Mouse (Mus musculus): ENCODE data around the gene Ffar1. TPM values are rescaled to one million over a fixed set of nuclear protein-coding genes. Genes with fewer than 3 reads are reported as not detected.
A peak's percentile ranks its signal among the peaks of the same experiment; 100 is the strongest.

The Ffar1 gene
- polyA plus RNA-seq, 1 experiment from 2014 or later: not detected

- Histone ChIP-seq H3K4me1 (replicated peaks; ENCODE audit: control insufficient read depth, insufficient read depth, low read length) (no peaks in the 10 kb centered on the region), H3K27me3 (replicated peaks; ENCODE audit: control insufficient read depth, insufficient read depth, low read length) (no peaks in the 10 kb centered on the region), H3K36me3 (ENCODE audit: control insufficient read depth, insufficient read depth, low read length) (no peaks in the 10 kb centered on the region), H3K4me3 (ENCODE audit: low read depth, low read length) (no peak overlapping the region), H3K9ac (ENCODE audit: low read depth, low read length) (no peak overlapping the region), H3K4me2 (no peak overlapping the region), H3K9me3 (ENCODE audit: control insufficient read depth, low read length) (no peaks in the 10 kb centered on the region), H3K27ac (ENCODE audit: low read depth, low read length) (no peak overlapping the region)
- no peak for DNase-seq (ENCODE audit: low spot score)
- WGBS: 82% methylated on average over 7 of the region's 7 CpGs
- ATAC-seq (replicated peaks; ENCODE audit: low FRiP score): no peak
Observed at GRCm38 (mm10) chr7:30888786-30889185, 27.4 kb upstream of the Ffar1 start.

- ATAC-seq (replicated peaks; ENCODE audit: low FRiP score): no peak
- 76% methylated on average over 14 of the region's 14 CpGs for WGBS
- no peaks in the 10 kb centered on the region for H3K36me3 ChIP-seq (ENCODE audit: control insufficient read depth, insufficient read depth, low read length)
- no peaks in the 10 kb centered on the region for H3K4me1 ChIP-seq (replicated peaks; ENCODE audit: control insufficient read depth, insufficient read depth, low read length)
- no peak overlapping the region for H3K27ac ChIP-seq (ENCODE audit: low read depth, low read length)
- no peak overlapping the region for H3K4me2 ChIP-seq
- no peak for DNase-seq (ENCODE audit: low spot score)
- H3K9me3 ChIP-seq (ENCODE audit: control insufficient read depth, low read length): no peaks in the 10 kb centered on the region
- no peak overlapping the region for H3K4me3 ChIP-seq (ENCODE audit: low read depth, low read length)
- H3K9ac ChIP-seq (ENCODE audit: low read depth, low read length): no peak overlapping the region
- no peaks in the 10 kb centered on the region for H3K27me3 ChIP-seq (replicated peaks; ENCODE audit: control insufficient read depth, insufficient read depth, low read length)
Observed at GRCm38 (mm10) chr7:30887568-30888188, 26.3 kb upstream of the Ffar1 start.

GRCm38 (mm10) chr7:30886852-30887251, 25.5 kb upstream of the Ffar1 start:
- no peak overlapping the region for H3K4me2 ChIP-seq
- no peak overlapping the region for H3K27ac ChIP-seq (ENCODE audit: low read depth, low read length)
- H3K9me3 ChIP-seq (ENCODE audit: control insufficient read depth, low read length): no peaks in the 10 kb centered on the region
- ATAC-seq (replicated peaks; ENCODE audit: low FRiP score) (no peak), DNase-seq (ENCODE audit: low spot score) (no peak)
- no peak overlapping the region for H3K4me3 ChIP-seq (ENCODE audit: low read depth, low read length)
- no peaks in the 10 kb centered on the region for H3K36me3 ChIP-seq (ENCODE audit: control insufficient read depth, insufficient read depth, low read length)
- H3K9ac ChIP-seq (ENCODE audit: low read depth, low read length): no peak overlapping the region
- WGBS: 84% methylated on average over 4 of the region's 4 CpGs
- no peaks in the 10 kb centered on the region for H3K27me3 ChIP-seq (replicated peaks; ENCODE audit: control insufficient read depth, insufficient read depth, low read length)
- H3K4me1 ChIP-seq (replicated peaks; ENCODE audit: control insufficient read depth, insufficient read depth, low read length): no peaks in the 10 kb centered on the region

GRCm38 (mm10) chr7:30884047-30884446, 22.7 kb upstream of the Ffar1 start:
- H3K4me1 ChIP-seq (replicated peaks; ENCODE audit: control insufficient read depth, insufficient read depth, low read length): no peaks in the 10 kb centered on the region
- DNase-seq (ENCODE audit: low spot score) (no peak), ATAC-seq (replicated peaks; ENCODE audit: low FRiP score) (no peak)
- H3K27ac ChIP-seq (ENCODE audit: low read depth, low read length): no peak overlapping the region
- no peak overlapping the region for H3K9ac ChIP-seq (ENCODE audit: low read depth, low read length)
- no peaks in the 10 kb centered on the region for H3K9me3 ChIP-seq (ENCODE audit: control insufficient read depth, low read length)
- no peak overlapping the region for H3K4me3 ChIP-seq (ENCODE audit: low read depth, low read length)
- no peaks in the 10 kb centered on the region for H3K27me3 ChIP-seq (replicated peaks; ENCODE audit: control insufficient read depth, insufficient read depth, low read length)
- H3K36me3 ChIP-seq (ENCODE audit: control insufficient read depth, insufficient read depth, low read length): no peaks in the 10 kb centered on the region
- H3K4me2 ChIP-seq: no peak overlapping the region

GRCm38 (mm10) chr7:30881367-30881766, 20.0 kb upstream of the Ffar1 start:
- H3K4me1 ChIP-seq (replicated peaks; ENCODE audit: control insufficient read depth, insufficient read depth, low read length): no peaks in the 10 kb centered on the region
- no peaks in the 10 kb centered on the region for H3K9me3 ChIP-seq (ENCODE audit: control insufficient read depth, low read length)
- H3K4me3 ChIP-seq (ENCODE audit: low read depth, low read length): no peak overlapping the region
- H3K9ac ChIP-seq (ENCODE audit: low read depth, low read length): no peak overlapping the region
- no peak for DNase-seq (ENCODE audit: low spot score)
- ATAC-seq (replicated peaks; ENCODE audit: low FRiP score): no peak
- no peaks in the 10 kb centered on the region for H3K27me3 ChIP-seq (replicated peaks; ENCODE audit: control insufficient read depth, insufficient read depth, low read length)
- no peaks in the 10 kb centered on the region for H3K36me3 ChIP-seq (ENCODE audit: control insufficient read depth, insufficient read depth, low read length)
- no peak overlapping the region for H3K27ac ChIP-seq (ENCODE audit: low read depth, low read length)
- WGBS: 71% methylated on average over 3 of the region's 3 CpGs
- H3K4me2 ChIP-seq: no peak overlapping the region

- no peak within 1 kb of the TSS for H3K4me3 ChIP-seq (ENCODE audit: low read depth, low read length)
- H3K27ac ChIP-seq (ENCODE audit: low read depth, low read length): no peak within 1 kb of the TSS
- ATAC-seq (replicated peaks; ENCODE audit: low FRiP score) (no peak), DNase-seq (ENCODE audit: low spot score) (no peak)
- no peaks in the 10 kb centered on the region for H3K27me3 ChIP-seq (replicated peaks; ENCODE audit: control insufficient read depth, insufficient read depth, low read length)
- no peaks in the 10 kb centered on the region for H3K9me3 ChIP-seq (ENCODE audit: control insufficient read depth, low read length)
- no peaks in the 10 kb centered on the region for H3K4me1 ChIP-seq (replicated peaks; ENCODE audit: control insufficient read depth, insufficient read depth, low read length)
- H3K4me2 ChIP-seq: no peak within 1 kb of the TSS
- H3K9ac ChIP-seq (ENCODE audit: low read depth, low read length): no peak within 1 kb of the TSS
- WGBS: 40% methylated on average over 7 of the region's 7 CpGs
- H3K36me3 ChIP-seq (ENCODE audit: control insufficient read depth, insufficient read depth, low read length): no peaks in the 10 kb centered on the region
Observed at GRCm38 (mm10) chr7:30880176-30880575, 18.8 kb upstream of the Ffar1 start, which contains the start of gene Cd22. TSS of gene Cd22 (minus strand) at chr7:30880342.

- ATAC-seq (replicated peaks; ENCODE audit: low FRiP score): no peak
- no peak for DNase-seq (ENCODE audit: low spot score)
- Histone ChIP-seq H3K9me3 (ENCODE audit: control insufficient read depth, low read length) (no peaks in the 10 kb centered on the region), H3K36me3 (ENCODE audit: control insufficient read depth, insufficient read depth, low read length) (no peaks in the 10 kb centered on the region), H3K27ac (ENCODE audit: low read depth, low read length) (no peak overlapping the region), H3K4me3 (ENCODE audit: low read depth, low read length) (no peak overlapping the region), H3K9ac (ENCODE audit: low read depth, low read length) (no peak overlapping the region), H3K27me3 (replicated peaks; ENCODE audit: control insufficient read depth, insufficient read depth, low read length) (peaks cover 1% of the 10 kb centered on the region; the same call in 1 of the 2 replicates), H3K4me1 (replicated peaks; ENCODE audit: control insufficient read depth, insufficient read depth, low read length) (no peaks in the 10 kb centered on the region), H3K4me2 (no peak overlapping the region)
- 74% methylated on average over 6 of the region's 6 CpGs for WGBS
Observed at GRCm38 (mm10) chr7:30878950-30879349, 17.6 kb upstream of the Ffar1 start.

GRCm38 (mm10) chr7:30873083-30873482, 11.7 kb upstream of the Ffar1 start:
- H3K4me1 ChIP-seq (replicated peaks; ENCODE audit: control insufficient read depth, insufficient read depth, low read length): no peaks in the 10 kb centered on the region
- peaks cover 8% of the 10 kb centered on the region for H3K27me3 ChIP-seq (replicated peaks; ENCODE audit: control insufficient read depth, insufficient read depth, low read length)
- ATAC-seq (replicated peaks; ENCODE audit: low FRiP score) (no peak), DNase-seq (ENCODE audit: low spot score) (peak; percentile 54)
- WGBS: 17% methylated on average over 15 of the region's 15 CpGs
- no peak overlapping the region for H3K9ac ChIP-seq (ENCODE audit: low read depth, low read length)
- H3K9me3 ChIP-seq (ENCODE audit: control insufficient read depth, low read length): no peaks in the 10 kb centered on the region
- no peaks in the 10 kb centered on the region for H3K36me3 ChIP-seq (ENCODE audit: control insufficient read depth, insufficient read depth, low read length)
- no peak overlapping the region for H3K4me3 ChIP-seq (ENCODE audit: low read depth, low read length)
- no peak overlapping the region for H3K27ac ChIP-seq (ENCODE audit: low read depth, low read length)
- 0 out of 2 replicates have a peak overlapping the region, but pooled peaks have one; percentile 36 for H3K4me2 ChIP-seq

- H3K4me1 ChIP-seq (replicated peaks; ENCODE audit: control insufficient read depth, insufficient read depth, low read length): peaks cover 3% of the 10 kb centered on the region; the same call in 1 of the 2 replicates
- H3K4me2 ChIP-seq: no peak overlapping the region
- no peaks in the 10 kb centered on the region for H3K36me3 ChIP-seq (ENCODE audit: control insufficient read depth, insufficient read depth, low read length)
- DNase-seq (ENCODE audit: low spot score) (no peak), ATAC-seq (replicated peaks; ENCODE audit: low FRiP score) (no peak)
- no peak overlapping the region for H3K9ac ChIP-seq (ENCODE audit: low read depth, low read length)
- H3K4me3 ChIP-seq (ENCODE audit: low read depth, low read length): no peak overlapping the region
- no peaks in the 10 kb centered on the region for H3K9me3 ChIP-seq (ENCODE audit: control insufficient read depth, low read length)
- no peak overlapping the region for H3K27ac ChIP-seq (ENCODE audit: low read depth, low read length)
- whole genome bisulfite sequencing: 67% methylated on average over 8 of the region's 8 CpGs
- H3K27me3 ChIP-seq (replicated peaks; ENCODE audit: control insufficient read depth, insufficient read depth, low read length): no peaks in the 10 kb centered on the region
Observed at GRCm38 (mm10) chr7:30863386-30863785, 2.0 kb upstream of the Ffar1 start.

Measured in liver, embryonic 11.5 days (tissue).